Mouse (Mus musculus) heart, embryonic 14.5 days (tissue): ENCODE data around the gene Sirt7. TPM values are rescaled to one million over a fixed set of nuclear protein-coding genes. Genes with fewer than 3 reads are reported as not detected.
"Not testable (repeated sequence)": the region's sequence is repeated elsewhere in the genome, so short reads cannot be mapped to it uniquely, and the experiment has no call there.

Experiments
- ATAC-seq: fragments of 200-750 bp; cut with Nextera tagmentation; 2 replicates; pipeline ENCODE4 v1.8.0; 2017; ENCODE audit warnings: low read depth, moderate TSS enrichment; ENCODE audit not compliant: insufficient number of reproducible peaks, insufficient read depth, low FRiP score
- H3K27ac ChIP-seq, 2 experiments: fragments of 200-500 bp in 1 of 2; fragments of 300-500 bp in 1 of 2; sonication (generic) in 1 of 2; replicated peaks in 1 of 2; 2 replicates each; pipeline ENCODE4 v1.5.1; 2012 to 2014; ENCODE audit warnings: low read depth in 2 of 2, low read length in 2 of 2, control low read depth in 1 of 2, mild to moderate bottlenecking in 1 of 2, mixed read lengths in 1 of 2; ENCODE audit not compliant: control insufficient read depth in 1 of 2, insufficient read depth in 1 of 2
- H3K27me3 ChIP-seq: fragments of 300-500 bp; sonication (generic); 2 replicates; pipeline ENCODE4 v1.6.1; 2014; ENCODE audit warnings: mild to moderate bottlenecking, low read length, control low read depth; ENCODE audit not compliant: control insufficient read depth, insufficient read depth
- H3K36me3 ChIP-seq: fragments of 300-500 bp; sonication (generic); 2 replicates; pipeline ENCODE4 v1.6.1; 2014; ENCODE audit warnings: mild to moderate bottlenecking, control low read depth, low read length, mixed read lengths; ENCODE audit not compliant: control insufficient read depth, insufficient read depth
- H3K4me1 ChIP-seq, 2 experiments: fragments of 200-500 bp in 1 of 2; fragments of 300-500 bp in 1 of 2; sonication (generic) in 1 of 2; 2 replicates each; pipeline ENCODE4 v1.6.1; 2012 to 2014; ENCODE audit warnings: low read length in 2 of 2, control low read depth in 1 of 2, mixed read lengths in 1 of 2; ENCODE audit not compliant: control insufficient read depth in 2 of 2, insufficient read depth in 2 of 2
- H3K4me2 ChIP-seq: fragments of 300-500 bp; sonication (generic); 2 replicates; pipeline ENCODE4 v1.6.1; 2014; ENCODE audit warnings: mild to moderate bottlenecking, low read length
- H3K4me3 ChIP-seq, 2 experiments: fragments of 200-500 bp in 1 of 2; fragments of 300-500 bp in 1 of 2; sonication (generic) in 1 of 2; 2 replicates each; pipeline ENCODE4 v1.5.1; 2012 to 2014; ENCODE audit warnings: low read length in 2 of 2, mild to moderate bottlenecking in 2 of 2, control low read depth in 1 of 2, low read depth in 1 of 2, moderate library complexity in 1 of 2; ENCODE audit not compliant: control insufficient read depth in 1 of 2, insufficient read depth in 1 of 2
- H3K9ac ChIP-seq: fragments of 300-500 bp; sonication (generic); 2 replicates; pipeline ENCODE4 v1.6.1; 2014; ENCODE audit warnings: mild to moderate bottlenecking, low read length
- H3K9me3 ChIP-seq: fragments of 300-500 bp; sonication (generic); 2 replicates; pipeline ENCODE4 v1.6.1; 2016; ENCODE audit warnings: low read length, control low read depth; ENCODE audit not compliant: control insufficient read depth
- WGBS: fragments of 180-500 bp; shearing (Covaris S2); extraction: QIAGEN DNeasy Blood & Tissue Kit; methylation state at CpG from one replicate; pipeline ENCODE4 v1.1.7; 2014; 5-methylcytosine and 5-hydroxymethylcytosine counted together
- polyA plus RNA-seq: library from polyadenylated mRNA; unstranded; fragments of >200 nt; fragmentation: Nextera tagmentation; extraction: Ambion mirVana; gene quantifications from 2 replicates; pipeline ENCODE4 v1.2.1, GENCODE M21; 2014

Sirt7 gene
- polyA plus RNA-seq, 1 experiment from 2014 or later: 18.5 TPM

GRCm38 (mm10) chr11:120582982-120583293, 42.1 kb downstream of the Sirt7 start:
- Histone ChIP-seq H3K36me3 (peaks cover 62% of the 10 kb centered on the region), H3K4me1 (peaks cover 21 to 23% of the 10 kb centered on the region in 2 experiments)
- H3K27me3 ChIP-seq, ATAC-seq, H3K9ac ChIP-seq, H3K4me2 ChIP-seq, H3K4me3 ChIP-seq, H3K27ac ChIP-seq, H3K9me3 ChIP-seq: not testable (repeated sequence)
- 88% methylated on average over 2 of the region's 2 CpGs for WGBS

GRCm38 (mm10) chr11:120582268-120582981, 42.6 kb downstream of the Sirt7 start:
- Histone ChIP-seq H3K4me3 (peak overlapping the region; percentile 81 to 91), H3K4me2 (peak overlapping the region; percentile 93), H3K36me3 (peaks cover 62% of the 10 kb centered on the region), H3K9me3 (0 out of 2 replicates have a peak, but pooled peaks cover 3% of the 10 kb centered on the region), H3K27me3 (no peaks in the 10 kb centered on the region), H3K4me1 (peaks cover 21 to 23% of the 10 kb centered on the region in 2 experiments), H3K9ac (peak overlapping the region; percentile 95), H3K27ac (peak overlapping the region; percentile 79 to 91)
- 77% methylated on average over 8 of the region's 8 CpGs for WGBS
- no peak for ATAC-seq

- H3K4me3 ChIP-seq: peak within 1 kb of the TSS; percentile 81 to 91
- H3K27me3 ChIP-seq: no peaks in the 10 kb centered on the region
- WGBS: 5% methylated on average over 66 of the region's 75 CpGs
- peak within 1 kb of the TSS; percentile 93 for H3K4me2 ChIP-seq
- H3K27ac ChIP-seq: peak within 1 kb of the TSS; percentile 80 to 91
- ATAC-seq: peak; percentile 64
- H3K9ac ChIP-seq: peak within 1 kb of the TSS; percentile 95
- H3K4me1 ChIP-seq: peaks cover 21 to 23% of the 10 kb centered on the region in 2 experiments
- H3K9me3 ChIP-seq: 0 out of 2 replicates have a peak, but pooled peaks cover 3% of the 10 kb centered on the region
- H3K36me3 ChIP-seq: peaks cover 61% of the 10 kb centered on the region
Observed at GRCm38 (mm10) chr11:120581490-120582267, 43.4 kb downstream of the Sirt7 start, which contains the start of gene Arhgdia. TSS of gene Arhgdia (minus strand) at chr11:120581624.

- peak overlapping the region; percentile 93 for H3K4me2 ChIP-seq
- H3K9me3 ChIP-seq: 0 out of 2 replicates have a peak, but pooled peaks cover 3% of the 10 kb centered on the region
- under 1% methylated on average over 44 of the region's 44 CpGs for WGBS
- H3K27me3 ChIP-seq: no peaks in the 10 kb centered on the region
- peaks cover 53% of the 10 kb centered on the region for H3K36me3 ChIP-seq
- peak overlapping the region; percentile 80 to 91 for H3K27ac ChIP-seq
- peak overlapping the region; percentile 95 for H3K9ac ChIP-seq
- peak; percentile 37; the same call in 1 of the 2 replicates for ATAC-seq
- peaks cover 21 to 23% of the 10 kb centered on the region in 2 experiments for H3K4me1 ChIP-seq
- peak overlapping the region; percentile 81 to 91 for H3K4me3 ChIP-seq
Observed at GRCm38 (mm10) chr11:120580871-120581331, 44.1 kb downstream of the Sirt7 start.

GRCm38 (mm10) chr11:120580190-120580589, 44.9 kb downstream of the Sirt7 start:
- Histone ChIP-seq H3K27me3 (no peaks in the 10 kb centered on the region), H3K9me3 (0 out of 2 replicates have a peak, but pooled peaks cover 3% of the 10 kb centered on the region), H3K36me3 (peaks cover 47% of the 10 kb centered on the region), H3K4me1 (peaks cover 21 to 23% of the 10 kb centered on the region in 2 experiments), H3K4me2 (peak overlapping the region; percentile 93), H3K27ac (peak overlapping the region; percentile 80 to 91; a peak in 3 of 4 replicates), H3K9ac (peak overlapping the region; percentile 95), H3K4me3 (peak overlapping the region; percentile 81 to 91)
- WGBS: 53% methylated on average over 7 of the region's 7 CpGs
- ATAC-seq: no peak

- ATAC-seq: no peak
- Histone ChIP-seq H3K4me3 (peak overlapping the region; percentile 81 to 91), H3K36me3 (peaks cover 43% of the 10 kb centered on the region), H3K9me3 (0 out of 2 replicates have a peak, but pooled peaks cover 3% of the 10 kb centered on the region), H3K9ac (peak overlapping the region; percentile 95), H3K4me1 (peaks cover 21 to 26% of the 10 kb centered on the region in 2 experiments), H3K27ac (peak overlapping the region in 1 of 2 experiments; percentile 91; a peak in 2 of 4 replicates), H3K27me3 (no peaks in the 10 kb centered on the region), H3K4me2 (peak overlapping the region; percentile 93)
- WGBS: 43% methylated on average over 15 of the region's 15 CpGs
Observed at GRCm38 (mm10) chr11:120579316-120580107, 45.5 kb downstream of the Sirt7 start.
